Mouse (Mus musculus) cerebellum, adult 2 months (tissue): ENCODE data around the gene Cacna1i.

Experiments used
- CTCF ChIP-seq: fragments of 200-500 bp; IDR thresholded peaks from 2 replicates; pipeline ENCODE4 v1.5.1; 2011; ENCODE audit warnings: low read depth, mild to moderate bottlenecking, control low read depth, low read length, moderate library complexity, borderline replicate concordance; ENCODE audit not compliant: insufficient read depth
- POLR2A ChIP-seq: fragments of 200-500 bp; IDR thresholded peaks from 2 replicates; pipeline ENCODE4 v1.6.1; 2011; ENCODE audit warnings: low read length, control low read depth, borderline replicate concordance; ENCODE audit not compliant: insufficient read depth

DNA sequence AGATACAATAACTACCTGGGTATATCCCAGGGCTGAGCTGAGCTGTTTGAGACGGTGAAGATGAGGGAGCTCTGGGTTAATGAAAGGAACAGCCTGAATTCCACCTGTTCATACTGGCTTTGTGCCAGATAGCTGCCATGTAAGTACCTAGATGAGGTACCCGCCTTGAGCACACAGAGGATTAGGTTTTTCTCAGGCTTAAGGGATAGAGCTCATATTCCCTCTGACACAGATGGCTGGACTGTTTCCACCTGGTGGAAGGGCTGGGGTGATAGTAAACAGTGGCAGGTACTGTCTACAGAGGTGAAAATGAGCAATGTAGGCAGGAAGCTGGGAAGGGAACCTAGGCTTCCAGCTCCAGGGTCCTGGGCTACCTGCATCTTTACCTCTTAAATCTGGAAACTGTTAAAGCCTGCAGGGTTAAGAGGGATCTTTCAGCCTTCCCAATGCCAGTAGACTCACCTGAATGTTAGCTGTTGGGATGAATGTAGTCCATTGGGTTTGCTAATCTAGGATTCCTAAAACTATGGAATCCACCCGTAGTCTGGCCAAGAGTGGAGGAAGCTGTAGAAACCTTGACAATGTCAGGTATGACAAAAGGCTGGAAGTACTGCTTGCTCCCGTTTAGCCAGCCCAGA lies 29.3 kb upstream of the Cacna1i start:
- TF ChIP-seq CTCF (no peak), POLR2A (no peak)
